Mouse (Mus musculus) ES-Bruce4 (cell line): ENCODE results near the gene Mcur1.

Experiments
- CTCF ChIP-seq: IDR thresholded peaks from one replicate; pipeline ENCODE4 v1.8.1; 2011; ENCODE audit warnings: low read depth, low read length
- EP300 ChIP-seq: IDR thresholded peaks from 2 replicates; pipeline ENCODE4 v1.6.1; 2011; ENCODE audit warnings: low read depth, low read length; ENCODE audit not compliant: insufficient read depth
- POLR2A ChIP-seq: IDR thresholded peaks from one replicate; pipeline ENCODE4 v1.8.1; 2011; ENCODE audit warnings: low read length; ENCODE audit not compliant: insufficient read depth

DNA sequence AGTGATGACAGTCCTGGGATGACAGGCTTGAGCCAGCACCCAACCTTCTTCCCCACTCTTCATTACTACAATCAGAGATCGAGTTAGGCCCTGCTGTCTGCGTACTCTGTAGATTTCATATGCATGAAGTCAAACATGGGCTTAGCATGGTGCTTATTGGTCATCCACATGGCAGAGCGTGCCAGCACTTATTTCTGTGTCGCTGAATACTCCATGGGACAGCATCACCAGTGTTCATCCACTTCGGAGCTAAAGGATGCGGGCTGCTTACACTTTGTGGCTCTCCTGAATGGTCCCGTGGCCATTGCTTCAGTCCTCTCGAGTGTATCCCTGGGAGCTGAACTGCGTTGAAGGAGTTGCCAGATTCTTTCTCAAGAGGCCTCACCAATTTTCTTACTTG is 4.7 kb downstream of the Mcur1 start:
- no peak for TF ChIP-seq CTCF
- no peak for TF ChIP-seq POLR2A
- TF ChIP-seq EP300, result no peak
